Comparison of ENCODE assay signal across 8 mouse cellular contexts in genomic region chr17:21649936-21650335, GRCm38 (mm10). TPM values are rescaled to one million over a fixed set of nuclear protein-coding genes. Genes with fewer than 3 reads are reported as not detected.
DNase-seq lines count a peak whose midpoint lies in the region; ATAC-seq and TF ChIP-seq lines count a peak whose summit lies in the region.

No protein-coding gene starts in this region.

- peak overlapping the region; percentile 57 for H3K4me2 ChIP-seq in embryonic facial prominence, embryonic 13.5 days
- H3K4me2 ChIP-seq in hindbrain, embryonic 13.5 days = peak overlapping the region; percentile 48
- peak overlapping the region; percentile 58 for H3K4me2 ChIP-seq in liver, embryonic 12.5 days
- peak overlapping the region; percentile 86 for H3K4me2 ChIP-seq in myocyte (ENCODE audit: low read depth)

- no peaks in the 10 kb centered on the region for H3K27me3 ChIP-seq in heart, adult 2 months (ENCODE audit: control insufficient read depth, insufficient read depth, low read length)
- no peaks in the 10 kb centered on the region for H3K27me3 ChIP-seq in embryonic facial prominence, embryonic 13.5 days
- no peaks in the 10 kb centered on the region for H3K27me3 ChIP-seq in hindbrain, embryonic 13.5 days
- no peaks in the 10 kb centered on the region for H3K27me3 ChIP-seq in liver, embryonic 12.5 days (replicated peaks)
- H3K27me3 ChIP-seq in myocyte (ENCODE audit: control insufficient read depth, insufficient read depth, insufficient read length) = no peaks in the 10 kb centered on the region

- DNase-seq in heart, adult 2 months = peak in 1 of 2 experiments; percentile 17
- DNase-seq in heart, postnatal 36 days = no peak
- DNase-seq in ES-E14 (ENCODE audit: low read depth, low spot score) = no peak
- no peak for DNase-seq in right cerebral cortex, postnatal 14 days

- peak; percentile 64 for TF ChIP-seq CTCF in heart, adult 2 months (IDR thresholded peaks at IDR 0.05)

- 0 out of 2 replicates have a peak, but pooled peaks have one; percentile 23 for ATAC-seq in embryonic facial prominence, embryonic 13.5 days (ENCODE audit: insufficient number of reproducible peaks, insufficient read depth, low FRiP score, low TSS enrichment, low read depth)
- peak; percentile 63 for ATAC-seq in hindbrain, embryonic 13.5 days (ENCODE audit: low FRiP score)
- peak; percentile 48 for ATAC-seq in liver, embryonic 12.5 days

- TF ChIP-seq EP300 in heart, adult 2 months (IDR thresholded peaks at IDR 0.05; ENCODE audit: insufficient read depth, low read depth, low read length) = no peak

- peak overlapping the region; percentile 64 for H3K9ac ChIP-seq in heart, adult 2 months (ENCODE audit: low read depth, low read length)
- H3K9ac ChIP-seq in ES-E14 (ENCODE audit: insufficient read depth, low read depth, low read length, poor library complexity, severe bottlenecking) = peak overlapping the region; percentile 0; the same call in 1 of the 2 replicates
- peak overlapping the region; percentile 63; the same call in 1 of the 2 replicates for H3K9ac ChIP-seq in embryonic facial prominence, embryonic 13.5 days
- peak overlapping the region; percentile 31; the same call in 1 of the 2 replicates for H3K9ac ChIP-seq in hindbrain, embryonic 13.5 days
- H3K9ac ChIP-seq in liver, embryonic 12.5 days = peak overlapping the region; percentile 62

- WGBS in heart, adult 2 months = 21% methylated on average over 2 of the region's 2 CpGs
- 26% methylated on average over 2 of the region's 2 CpGs for WGBS in embryonic facial prominence, embryonic 13.5 days
- 29% methylated on average over 2 of the region's 2 CpGs for WGBS in hindbrain, embryonic 13.5 days
- 20% methylated on average over 2 of the region's 2 CpGs for WGBS in liver, embryonic 12.5 days (ENCODE audit: insufficient replicate concordance)

- H3K4me1 ChIP-seq in heart, adult 2 months (ENCODE audit: control insufficient read depth, insufficient read depth, low read length) = peaks cover 2% of the 10 kb centered on the region; the same call in 1 of the 2 replicates
- no peaks in the 10 kb centered on the region; a peak in 1 of 4 replicates for H3K4me1 ChIP-seq in ES-E14 (ENCODE audit: control insufficient read depth in 2 of 2, insufficient read depth in 2 of 2, low read length in 2 of 2, poor library complexity in 1 of 2)
- H3K4me1 ChIP-seq in embryonic facial prominence, embryonic 13.5 days = no peaks in the 10 kb centered on the region; the same call in 1 of the 2 replicates
- H3K4me1 ChIP-seq in hindbrain, embryonic 13.5 days (replicated peaks) = peaks cover 5% of the 10 kb centered on the region; the same call in 1 of the 2 replicates
- H3K4me1 ChIP-seq in liver, embryonic 12.5 days = peaks cover 10% of the 10 kb centered on the region

- no peaks in the 10 kb centered on the region for H3K9me3 ChIP-seq in ES-E14 (ENCODE audit: control insufficient read depth, insufficient read depth, low read depth, low read length)
- no peaks in the 10 kb centered on the region for H3K9me3 ChIP-seq in embryonic facial prominence, embryonic 13.5 days
- H3K9me3 ChIP-seq in hindbrain, embryonic 13.5 days = no peaks in the 10 kb centered on the region
- no peaks in the 10 kb centered on the region for H3K9me3 ChIP-seq in liver, embryonic 12.5 days (replicated peaks)

- peak overlapping the region; percentile 46 for H3K4me3 ChIP-seq in heart, adult 2 months
- peak overlapping the region; percentile 5 to 76; a peak in 3 of 4 replicates for H3K4me3 ChIP-seq in ES-E14 (ENCODE audit: insufficient read depth in 1 of 2, low read depth in 1 of 2, low read length in 2 of 2, poor library complexity in 1 of 2, severe bottlenecking in 1 of 2)
- H3K4me3 ChIP-seq in embryonic facial prominence, embryonic 13.5 days = peak overlapping the region; percentile 49
- H3K4me3 ChIP-seq in hindbrain, embryonic 13.5 days = peak overlapping the region; percentile 46
- H3K4me3 ChIP-seq in liver, embryonic 12.5 days = peak overlapping the region; percentile 63
- peak overlapping the region; percentile 18 for H3K4me3 ChIP-seq in myocyte

- no peak for TF ChIP-seq POLR2A in heart, adult 2 months (IDR thresholded peaks at IDR 0.05; ENCODE audit: insufficient read depth, low read depth, low read length)
- TF ChIP-seq POLR2A in myocyte (IDR thresholded peaks at IDR 0.05; ENCODE audit: insufficient read length, low read depth) = no peak

- H3K36me3 ChIP-seq in heart, adult 2 months (ENCODE audit: control insufficient read depth, insufficient read depth, low read length) = no peaks in the 10 kb centered on the region
- H3K36me3 ChIP-seq in ES-E14 (ENCODE audit: control insufficient read depth, insufficient read depth, low read length, poor library complexity, severe bottlenecking) (no peaks in the 10 kb centered on the region), myocyte (ENCODE audit: control insufficient read depth, insufficient read depth) (no peaks in the 10 kb centered on the region)
- H3K36me3 ChIP-seq in embryonic facial prominence, embryonic 13.5 days = no peaks in the 10 kb centered on the region
- H3K36me3 ChIP-seq in hindbrain, embryonic 13.5 days = no peaks in the 10 kb centered on the region
- H3K36me3 ChIP-seq in liver, embryonic 12.5 days = no peaks in the 10 kb centered on the region

- in situ Hi-C loops in ES-E14 (cut with MboI; ENCODE audit: low sequenced_read_pairs in 2 of 2, unreplicated experiment in 2 of 2) = no loop called here

- H3ac ChIP-seq in myocyte (ENCODE audit: control insufficient read depth, insufficient read length) = no peak overlapping the region

- no peaks in the 10 kb centered on the region for H3K79me2 ChIP-seq in heart, adult 2 months (replicated peaks; ENCODE audit: control insufficient read depth, insufficient read depth, low read length)
- H3K79me2 ChIP-seq in myocyte (ENCODE audit: control insufficient read depth, insufficient read depth) = no peaks in the 10 kb centered on the region

- intact Hi-C loops in heart, adult 2 months (cut with DNase I) = no loop called here
- intact Hi-C loops in heart, postnatal 36 days (cut with DNase I) = no loop called here

- H3K27ac ChIP-seq in heart, adult 2 months = peak overlapping the region; percentile 59
- 0 out of 2 replicates have a peak overlapping the region, but pooled peaks have one; percentile 12 for H3K27ac ChIP-seq in ES-E14 (ENCODE audit: insufficient read depth, low read depth, low read length, poor library complexity, severe bottlenecking)
- peak overlapping the region; percentile 80 for H3K27ac ChIP-seq in embryonic facial prominence, embryonic 13.5 days
- H3K27ac ChIP-seq in hindbrain, embryonic 13.5 days = peak overlapping the region; percentile 58
- peak overlapping the region; percentile 78 for H3K27ac ChIP-seq in liver, embryonic 12.5 days

TF ChIP-seq in ES-E14, 5 proteins besides CTCF, POLR2A, EP300 and RAD21:
- TF ChIP-seq ZNF384 (IDR thresholded peaks at IDR 0.05; ENCODE audit: low read depth, low read length) (no peak), MAFK (IDR thresholded peaks at IDR 0.05; ENCODE audit: insufficient read depth, low read depth, low read length) (no peak), HCFC1 (IDR thresholded peaks at IDR 0.05; ENCODE audit: borderline replicate concordance, insufficient read depth, low read length) (no peak), CHD2 (IDR thresholded peaks at IDR 0.05; ENCODE audit: low read depth, low read length) (no peak), ZC3H11A (IDR thresholded peaks at IDR 0.05; ENCODE audit: borderline replicate concordance, low read depth, low read length) (no peak; the same call in 1 of the 2 replicates)
TF ChIP-seq in ES-E14: peak in this region for 0.

TF ChIP-seq in myocyte, 11 proteins besides CTCF, POLR2A, EP300 and RAD21 (continues in another document):
- no peak for TF ChIP-seq REST (IDR thresholded peaks at IDR 0.05; ENCODE audit: insufficient read depth, insufficient read length)
- no peak for TF ChIP-seq MAX (IDR thresholded peaks at IDR 0.05; ENCODE audit: low read depth)
- TF ChIP-seq USF1 (IDR thresholded peaks at IDR 0.05; ENCODE audit: low read depth) = no peak
- TF ChIP-seq TCF3 (IDR thresholded peaks at IDR 0.05; ENCODE audit: insufficient read length, low read depth) = no peak
- TF ChIP-seq TCF12 (IDR thresholded peaks at IDR 0.05; ENCODE audit: insufficient read depth, poor library complexity, severe bottlenecking) = no peak
- no peak for TF ChIP-seq MYOG (IDR thresholded peaks at IDR 0.05; ENCODE audit: control insufficient read depth in 1 of 3, insufficient read depth in 1 of 3, insufficient read length in 2 of 3, low read depth in 2 of 3)
- TF ChIP-seq POLR2AphosphoS2 (IDR thresholded peaks at IDR 0.05; ENCODE audit: insufficient read length, low read depth) = no peak
- no peak for TF ChIP-seq SRF (IDR thresholded peaks at IDR 0.05; ENCODE audit: control insufficient read depth, insufficient read length, low read depth)

RNA-seq across cellular contexts. Expression of gene Zfp983, which starts 0.5 kb away (rescaled TPM):
- total RNA-seq in heart, adult 2 months (2021) = 1 to 10 TPM; 2.1 to 2.4 TPM
- 0.35 and 1.3 TPM in 2 replicates for polyA plus RNA-seq in heart, adult 2 months (2012; rRNA removed)
- 1 to 10 TPM; 2.1 to 2.4 TPM for total RNA-seq in heart, postnatal 36 days (2021)
- 0.95 and 1.1 TPM in 2 replicates for total RNA-seq in ES-E14 (2012; rRNA removed)
- polyA plus RNA-seq in embryonic facial prominence, embryonic 13.5 days (2015; fragmentation: Nextera tagmentation; extraction: Ambion mirVana) = 6.1 and 7.2 TPM in 2 replicates
- 11.7 and 12.9 TPM in 2 replicates for polyA plus RNA-seq in hindbrain, embryonic 13.5 days (2015; fragmentation: Nextera tagmentation; extraction: Ambion mirVana)
- polyA plus RNA-seq in liver, embryonic 12.5 days (2016; fragmentation: Nextera tagmentation; extraction: Ambion mirVana) = 1.6 and 2.0 TPM in 2 replicates
- polyA plus RNA-seq in myocyte (2012; fragmentation: generic; extraction: Trizol) = 0.44 TPM

RNA-seq across cellular contexts. Expression of gene Gm10226, which starts 41.7 kb away (rescaled TPM):
- 1 to 10 TPM; 2.2 to 2.4 TPM for total RNA-seq in heart, adult 2 months (2021)
- polyA plus RNA-seq in heart, adult 2 months (2012; rRNA removed) = not detected in 2 replicates
- 1 to 10 TPM in 1 of 2 experiments, not detected in 1; 2.9 TPM for total RNA-seq in heart, postnatal 36 days (2021)
- total RNA-seq in ES-E14 (2012; rRNA removed) = 3.4 TPM in 1 of 2 replicates, not detected in the other
- polyA plus RNA-seq in embryonic facial prominence, embryonic 13.5 days (2015; fragmentation: Nextera tagmentation; extraction: Ambion mirVana) = 5.8 and 8.9 TPM in 2 replicates
- polyA plus RNA-seq in hindbrain, embryonic 13.5 days (2015; fragmentation: Nextera tagmentation; extraction: Ambion mirVana) = 16.8 and 21.3 TPM in 2 replicates
- 5.1 and 5.2 TPM in 2 replicates for polyA plus RNA-seq in liver, embryonic 12.5 days (2016; fragmentation: Nextera tagmentation; extraction: Ambion mirVana)
- polyA plus RNA-seq in myocyte (2012; fragmentation: generic; extraction: Trizol) = not detected

RNA-seq across cellular contexts. Expression of gene Zfp760, which starts 57.6 kb away (rescaled TPM):
- 1 to 10 TPM; 1.3 to 1.5 TPM for total RNA-seq in heart, adult 2 months (2021)
- polyA plus RNA-seq in heart, adult 2 months (2012; rRNA removed) = 0.53 and 1.3 TPM in 2 replicates
- 1 to 10 TPM; 2.1 TPM for total RNA-seq in heart, postnatal 36 days (2021)
- 9.7 and 10.0 TPM in 2 replicates for total RNA-seq in ES-E14 (2012; rRNA removed)
- polyA plus RNA-seq in embryonic facial prominence, embryonic 13.5 days (2015; fragmentation: Nextera tagmentation; extraction: Ambion mirVana) = 14.4 and 17.8 TPM in 2 replicates
- polyA plus RNA-seq in hindbrain, embryonic 13.5 days (2015; fragmentation: Nextera tagmentation; extraction: Ambion mirVana) = 14.2 and 15.3 TPM in 2 replicates
- polyA plus RNA-seq in liver, embryonic 12.5 days (2016; fragmentation: Nextera tagmentation; extraction: Ambion mirVana) = 6.1 and 6.4 TPM in 2 replicates
- 0.76 TPM for polyA plus RNA-seq in myocyte (2012; fragmentation: generic; extraction: Trizol)

Comparison
In these comparisons a context has a peak if more than half of its experiments do, and no peak if none do; other contexts are left out.
1. H3K27ac ChIP-seq: peak in every context shown above with its lines; median percentile 80 in embryonic facial prominence, embryonic 13.5 days; 78 in liver, embryonic 12.5 days; 59 in heart, adult 2 months; 58 in hindbrain, embryonic 13.5 days; 12 in ES-E14.
2. H3K9ac ChIP-seq: peak in every context shown above with its lines; median percentile 64 in heart, adult 2 months; 63 in embryonic facial prominence, embryonic 13.5 days; 62 in liver, embryonic 12.5 days; 31 in hindbrain, embryonic 13.5 days; 0 in ES-E14.